Mouse (Mus musculus) embryonic facial prominence, embryonic 11.5 days (tissue): ENCODE results near the gene Ifit1. TPM values are rescaled to one million over a fixed set of nuclear protein-coding genes. Genes with fewer than 3 reads are reported as not detected.
"Not testable (repeated sequence)": the region's sequence is repeated elsewhere in the genome, so short reads cannot be mapped to it uniquely, and the experiment has no call there.

Experiments
- ATAC-seq: fragments of 200-750 bp; cut with Nextera tagmentation; replicated peaks from 2 replicates; pipeline ENCODE4 v1.8.0; 2017; ENCODE audit warnings: low read depth; ENCODE audit not compliant: insufficient number of reproducible peaks, low FRiP score, low TSS enrichment
- DNase-seq: peaks from one replicate; pipeline ENCODE4 v3.0.0-alpha.2; 2015; ENCODE audit warnings: low spot score
- H3K27ac ChIP-seq: fragments of 300-500 bp; sonication (generic); replicated peaks from 2 replicates; pipeline ENCODE4 v1.5.1; 2014; ENCODE audit warnings: mild to moderate bottlenecking, low read depth, low read length, control low read depth
- H3K27me3 ChIP-seq: fragments of 300-500 bp; sonication (generic); 2 replicates; pipeline ENCODE4 v1.6.1; 2014; ENCODE audit warnings: mild to moderate bottlenecking, low read length, moderate library complexity, mixed read lengths; ENCODE audit not compliant: control insufficient read depth, insufficient read depth
- H3K36me3 ChIP-seq: fragments of 300-500 bp; sonication (generic); replicated peaks from 2 replicates; pipeline ENCODE4 v1.6.1; 2014; ENCODE audit warnings: low read depth, mild to moderate bottlenecking, low read length, moderate library complexity, mixed read lengths; ENCODE audit not compliant: control insufficient read depth, insufficient read depth
- H3K4me1 ChIP-seq: fragments of 300-500 bp; sonication (generic); 2 replicates; pipeline ENCODE4 v1.6.1; 2014; ENCODE audit warnings: low read length, mixed read lengths; ENCODE audit not compliant: control insufficient read depth, insufficient read depth
- H3K4me2 ChIP-seq: fragments of 300-500 bp; sonication (generic); 2 replicates; pipeline ENCODE4 v1.6.1; 2014; ENCODE audit warnings: low read depth, mild to moderate bottlenecking, control low read depth, low read length, moderate library complexity
- H3K4me3 ChIP-seq: fragments of 300-500 bp; sonication (generic); 2 replicates; pipeline ENCODE4 v1.5.1; 2014; ENCODE audit warnings: low read depth, low read length, control low read depth
- H3K9ac ChIP-seq: fragments of 300-500 bp; sonication (generic); replicated peaks from 2 replicates; pipeline ENCODE4 v1.6.1; 2014; ENCODE audit warnings: mild to moderate bottlenecking, control low read depth, low read length
- H3K9me3 ChIP-seq: fragments of 300-500 bp; sonication (generic); replicated peaks from 2 replicates; pipeline ENCODE4 v1.6.1; 2016; ENCODE audit warnings: mild to moderate bottlenecking, low read length, inconsistent platforms, mixed read lengths; ENCODE audit not compliant: control insufficient read depth
- WGBS: fragments of 180-500 bp; shearing (Covaris S2); extraction: QIAGEN DNeasy Blood & Tissue Kit; methylation state at CpG from one replicate; pipeline ENCODE4 v1.1.7; 2014; 5-methylcytosine and 5-hydroxymethylcytosine counted together
- polyA plus RNA-seq: library from polyadenylated mRNA; unstranded; fragments of >200 nt; fragmentation: Nextera tagmentation; extraction: Ambion mirVana; gene quantifications from 2 replicates; pipeline ENCODE4 v1.2.1, GENCODE M21; 2014

Ifit1 gene
- 0.29 and 0.40 TPM in 2 replicates for polyA plus RNA-seq

- H3K27ac ChIP-seq, result no peak within 1 kb of the TSS
- H3K9me3 ChIP-seq, result no peaks in the 10 kb centered on the region
- H3K27me3 ChIP-seq, result no peaks in the 10 kb centered on the region
- DNase-seq, result no peak
- H3K4me3 ChIP-seq, result no peak within 1 kb of the TSS
- H3K4me2 ChIP-seq, result no peak within 1 kb of the TSS
- no peaks in the 10 kb centered on the region for H3K36me3 ChIP-seq
- no peak for ATAC-seq
- no peaks in the 10 kb centered on the region for H3K4me1 ChIP-seq
- no peak within 1 kb of the TSS for H3K9ac ChIP-seq
- WGBS, result 46% methylated on average over 4 of the region's 4 CpGs
These were observed at the start of gene Ifit1, which contains the start of gene Ifit1bl2 for GRCm38 (mm10) chr19:34640623-34641022. Ifit1 (plus strand) TSS chr19:34640871. Ifit1bl2 (minus strand) TSS chr19:34640743.

- Histone ChIP-seq H3K4me2 (no peak overlapping the region), H3K36me3 (no peaks in the 10 kb centered on the region), H3K4me3 (no peak overlapping the region), H3K9me3 (no peaks in the 10 kb centered on the region), H3K27me3 (no peaks in the 10 kb centered on the region), H3K9ac (no peak overlapping the region), H3K27ac (no peak overlapping the region), H3K4me1 (no peaks in the 10 kb centered on the region)
- 89% methylated on average over 2 of the region's 2 CpGs for WGBS
- ATAC-seq (no peak), DNase-seq (no peak)
These were observed 47.2 kb upstream of the Ifit1 start for GRCm38 (mm10) chr19:34593456-34593855.

DNA sequence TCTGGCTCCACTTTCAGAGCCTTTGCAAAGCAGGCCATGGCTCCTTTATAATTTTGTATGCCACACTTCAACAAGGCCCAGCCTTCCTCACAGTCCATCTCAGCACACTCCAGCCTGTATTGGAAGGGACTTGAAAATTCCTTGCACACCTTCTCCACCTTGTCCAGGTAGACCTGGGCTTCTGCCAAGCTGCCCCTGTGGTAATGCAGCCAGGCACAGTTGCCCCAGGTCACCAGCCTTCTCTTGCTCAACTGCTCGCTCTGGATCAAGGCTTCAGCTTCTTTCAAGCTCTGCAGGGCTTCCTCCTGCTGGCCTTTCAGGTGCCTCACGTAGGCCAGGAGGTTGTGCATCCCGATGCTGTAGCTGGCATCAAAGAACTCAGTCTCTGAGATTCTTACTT, 46.1 kb upstream of the Ifit1 start:
- not testable (repeated sequence) for H3K27me3 ChIP-seq, ATAC-seq, DNase-seq, H3K4me1 ChIP-seq, H3K36me3 ChIP-seq, H3K4me3 ChIP-seq, H3K9ac ChIP-seq, H3K4me2 ChIP-seq, H3K9me3 ChIP-seq, H3K27ac ChIP-seq
- WGBS, result 75% methylated on average over 3 of the region's 3 CpGs

- Histone ChIP-seq H3K27me3 (no peaks in the 10 kb centered on the region), H3K36me3 (no peaks in the 10 kb centered on the region), H3K4me1 (no peaks in the 10 kb centered on the region), H3K27ac (no peak overlapping the region), H3K4me2 (no peak overlapping the region), H3K4me3 (no peak overlapping the region), H3K9me3 (no peaks in the 10 kb centered on the region), H3K9ac (no peak overlapping the region)
- no peak for DNase-seq
- ATAC-seq, result no peak
These were observed 43.9 kb upstream of the Ifit1 start for GRCm38 (mm10) chr19:34596811-34597210.

GRCm38 (mm10) chr19:34598341-34598740, 42.3 kb upstream of the Ifit1 start:
- no peaks in the 10 kb centered on the region for H3K27me3 ChIP-seq
- no peak overlapping the region for H3K27ac ChIP-seq
- DNase-seq (no peak), ATAC-seq (no peak)
- H3K9me3 ChIP-seq, result no peaks in the 10 kb centered on the region
- H3K4me1 ChIP-seq, result no peaks in the 10 kb centered on the region
- no peaks in the 10 kb centered on the region for H3K36me3 ChIP-seq
- H3K9ac ChIP-seq, result no peak overlapping the region
- WGBS, result 78% methylated on average over 2 of the region's 2 CpGs
- H3K4me2 ChIP-seq, result no peak overlapping the region
- no peak overlapping the region for H3K4me3 ChIP-seq

DNA sequence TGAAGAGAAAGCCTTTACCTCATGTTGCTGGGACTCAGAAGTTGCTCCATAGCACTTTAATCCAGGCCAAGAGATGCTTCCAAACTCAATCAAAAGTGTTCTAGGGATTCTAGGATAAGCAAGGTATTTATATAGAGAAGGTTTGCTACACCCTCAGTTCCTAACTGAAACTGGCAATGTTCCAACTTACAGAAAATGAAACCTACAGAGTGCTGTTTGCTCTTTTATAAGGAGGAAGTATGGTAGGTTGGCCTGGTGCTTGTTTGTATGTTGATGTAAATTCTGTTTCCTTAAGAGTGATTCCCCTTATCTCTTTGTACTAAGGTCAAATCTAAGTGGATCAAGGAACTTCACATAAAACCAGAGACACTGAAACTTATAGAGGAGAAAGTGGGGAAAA, 41.4 kb upstream of the Ifit1 start:
- H3K36me3 ChIP-seq, H3K9me3 ChIP-seq, ATAC-seq, H3K27me3 ChIP-seq, H3K27ac ChIP-seq, H3K4me2 ChIP-seq, H3K9ac ChIP-seq, H3K4me3 ChIP-seq, DNase-seq, H3K4me1 ChIP-seq: not testable (repeated sequence)

GRCm38 (mm10) chr19:34601888-34602287, 38.8 kb upstream of the Ifit1 start, which contains the start of gene Ifit1bl1:
Ifit1bl1 (minus strand) TSS chr19:34601956.
- not testable (repeated sequence) for H3K9me3 ChIP-seq, H3K4me2 ChIP-seq, DNase-seq, H3K27me3 ChIP-seq, ATAC-seq, H3K36me3 ChIP-seq, H3K4me3 ChIP-seq, H3K9ac ChIP-seq, H3K4me1 ChIP-seq, H3K27ac ChIP-seq
- 54% methylated on average over 1 of the region's 1 CpGs for WGBS

DNA sequence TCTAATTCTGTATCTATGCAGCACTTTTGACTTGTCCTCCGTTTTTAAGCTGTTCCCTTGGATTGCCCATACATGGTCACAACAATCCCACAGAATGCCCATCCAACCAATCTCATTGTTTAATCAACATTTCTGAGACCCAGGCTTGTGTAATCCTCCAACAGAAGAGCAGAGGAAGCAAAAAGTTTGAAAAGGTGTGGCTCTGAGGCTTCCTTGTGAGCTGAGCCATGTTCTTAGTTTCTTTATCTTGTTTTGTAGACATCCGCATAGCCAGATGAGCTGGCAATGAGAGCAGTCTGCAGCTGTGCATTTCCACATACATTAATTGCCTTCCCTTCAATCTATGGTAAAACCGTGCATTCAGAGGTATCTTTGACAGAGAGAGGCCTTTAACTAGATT, 35.2 kb upstream of the Ifit1 start:
- Histone ChIP-seq H3K9ac (no peak overlapping the region), H3K4me2 (no peak overlapping the region), H3K27me3 (no peaks in the 10 kb centered on the region), H3K4me3 (no peak overlapping the region), H3K36me3 (no peaks in the 10 kb centered on the region), H3K4me1 (no peaks in the 10 kb centered on the region), H3K27ac (no peak overlapping the region), H3K9me3 (no peaks in the 10 kb centered on the region)
- 89% methylated on average over 3 of the region's 3 CpGs for WGBS
- no peak for ATAC-seq
- no peak for DNase-seq
